Mouse (Mus musculus): ENCODE results near the gene Gtdc1.

DNA sequence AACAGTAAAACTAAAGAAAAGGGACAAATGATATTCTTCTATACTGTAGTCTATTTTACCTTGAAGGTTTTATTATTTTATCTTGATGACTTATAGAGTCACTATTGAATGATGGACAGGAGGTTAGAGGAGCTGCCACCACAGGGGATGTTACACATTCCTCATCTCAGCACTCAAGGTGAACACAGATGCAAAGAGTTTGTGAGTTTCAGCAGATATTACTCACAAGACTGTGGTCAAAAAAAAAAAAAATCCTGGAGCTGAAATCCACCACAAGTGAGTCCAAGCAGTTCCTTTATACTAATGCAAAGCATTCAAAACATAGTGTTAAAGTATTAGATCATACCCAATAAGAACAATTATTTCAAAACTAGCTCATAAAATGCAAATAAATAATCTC lies 62.7 kb downstream of the Gtdc1 start:
- TF ChIP-seq CTCF (IDR thresholded peaks at IDR 0.05; ENCODE audit: borderline replicate concordance, extremely low read depth, insufficient read depth, insufficient read length) (no peak), POLR2A (IDR thresholded peaks at IDR 0.05; ENCODE audit: borderline replicate concordance, extremely low read depth, insufficient read depth, insufficient read length, poor library complexity, severe bottlenecking) (no peak)
